Mouse (Mus musculus): ENCODE results near the gene Ddx39b. TPM values are rescaled to one million over a fixed set of nuclear protein-coding genes. Genes with fewer than 3 reads are reported as not detected.

The Ddx39b gene
- polyA plus RNA-seq, 1 experiment = 338 TPM

DNA sequence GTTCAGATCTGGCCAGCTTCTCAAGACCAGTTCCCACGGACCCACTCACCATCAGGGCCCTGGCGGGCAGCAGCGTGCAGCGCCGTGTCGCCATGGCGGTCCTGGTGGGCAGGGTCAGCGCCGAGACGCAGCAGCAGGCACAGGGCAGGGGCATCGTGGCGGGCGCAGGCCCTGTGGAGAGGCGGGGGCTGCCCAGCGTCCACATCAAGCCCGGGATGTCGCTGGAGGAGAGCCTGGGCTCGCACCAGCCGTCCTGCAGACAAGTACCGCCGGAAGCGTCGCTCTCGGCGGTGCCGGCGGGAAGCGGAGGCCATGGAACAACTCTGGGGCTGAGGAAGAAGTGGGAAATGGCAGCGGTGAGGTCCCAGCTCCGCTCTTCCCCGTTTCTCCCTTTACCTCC, 6.6 kb upstream of the Ddx39b start:
- TF ChIP-seq GATA1 (IDR thresholded peaks at IDR 0.05; ENCODE audit: low read length) = no peak

DNA sequence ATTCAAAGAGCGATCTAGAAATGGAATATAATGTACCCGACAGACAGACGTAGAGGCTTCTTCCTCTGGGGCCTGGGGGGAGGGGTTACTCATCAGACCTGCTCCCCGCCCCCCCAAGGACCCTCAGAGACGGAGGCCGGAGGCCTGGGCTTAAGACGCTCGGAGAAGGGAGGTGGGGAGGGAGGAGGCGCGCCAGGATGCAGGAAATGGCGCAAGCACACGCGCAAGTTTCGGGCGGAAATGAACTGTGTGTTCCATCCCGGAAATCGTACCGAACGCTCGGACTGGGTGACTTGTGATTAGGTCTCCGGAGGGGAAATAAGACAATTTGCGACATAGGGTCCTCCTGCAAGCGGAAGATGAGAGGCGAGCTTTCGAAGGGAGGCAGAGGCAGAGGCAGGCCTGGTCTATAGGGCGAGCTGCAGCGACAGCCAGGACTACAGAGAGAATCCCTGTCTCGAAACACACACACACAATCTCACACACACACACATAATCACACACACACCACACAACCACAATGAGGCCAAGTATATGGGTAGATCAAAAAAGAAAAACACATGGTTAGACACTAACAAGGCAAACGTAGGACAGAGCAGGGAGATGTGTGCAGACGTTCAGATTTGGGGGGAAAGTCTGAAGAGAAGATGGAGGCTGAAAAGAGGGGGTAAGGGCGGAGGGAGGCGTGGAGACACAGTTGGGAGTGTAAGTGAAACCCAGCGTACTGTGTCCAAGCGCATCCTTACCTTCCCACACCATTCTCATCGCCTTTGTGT, 5.7 kb upstream of the Ddx39b start, which contains the start of gene Nfkbil1:
Gene Nfkbil1, minus strand, starts transcription at position 179 of the 776 bp plus-strand sequence.
- no peak for TF ChIP-seq GATA1 (IDR thresholded peaks at IDR 0.05; ENCODE audit: low read length)

DNA sequence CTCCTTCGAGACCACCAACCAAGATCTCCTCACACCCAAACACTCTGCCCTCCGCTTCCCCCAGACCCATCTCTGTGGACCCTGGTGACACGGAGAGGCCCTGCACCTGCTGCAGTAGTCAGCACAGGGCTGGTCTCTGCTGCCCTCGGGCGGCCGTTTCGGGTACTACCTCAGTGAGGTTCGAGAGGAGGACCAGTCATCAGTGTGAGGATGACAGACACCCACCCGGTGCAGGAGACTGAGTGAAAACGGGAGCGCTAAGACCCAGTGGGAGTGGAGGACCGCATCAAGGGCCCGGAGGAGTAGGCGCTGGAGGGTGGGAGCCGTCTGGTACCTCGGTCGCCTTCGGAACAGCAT, 5.2 kb upstream of the Ddx39b start:
- no peak for TF ChIP-seq GATA1 (IDR thresholded peaks at IDR 0.05; ENCODE audit: low read length)

DNA sequence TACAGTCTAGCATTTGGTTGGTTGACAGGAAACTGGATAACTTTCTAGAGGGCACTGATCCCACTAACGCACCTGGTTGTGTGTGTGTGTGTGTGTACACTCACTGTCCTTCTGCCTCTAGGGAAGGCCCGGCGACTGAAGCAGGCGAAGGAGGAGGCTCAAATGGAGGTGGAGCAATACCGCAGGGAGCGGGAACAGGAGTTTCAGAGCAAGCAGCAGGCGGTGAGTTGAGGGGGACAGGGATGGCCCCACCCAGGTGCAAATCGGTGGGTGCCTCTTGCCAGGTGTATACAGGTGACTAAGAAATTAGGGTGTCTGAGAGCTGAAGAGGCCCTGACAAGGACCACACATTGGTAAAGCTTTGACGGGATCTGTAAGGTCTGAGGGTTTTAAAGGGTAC, 4.5 kb upstream of the Ddx39b start:
- no peak for TF ChIP-seq GATA1 (IDR thresholded peaks at IDR 0.05; ENCODE audit: low read length)

DNA sequence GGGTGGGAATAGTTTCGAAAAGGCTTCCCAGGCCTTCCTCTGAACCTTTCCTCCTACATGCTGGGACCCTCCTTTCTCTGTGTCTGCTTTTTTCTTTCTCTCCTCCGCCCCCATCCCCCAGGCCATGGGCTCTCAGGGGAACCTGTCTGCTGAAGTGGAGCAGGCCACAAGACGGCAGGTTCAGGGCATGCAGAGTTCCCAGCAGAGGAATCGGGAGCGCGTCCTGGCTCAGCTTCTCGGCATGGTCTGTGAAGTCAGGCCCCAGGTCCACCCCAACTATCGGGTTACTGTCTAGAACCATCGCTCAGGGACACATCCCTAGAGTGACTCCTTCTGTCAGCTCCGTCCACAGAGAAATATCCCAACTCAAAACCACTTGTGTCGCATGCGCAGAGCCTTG, 4.0 kb upstream of the Ddx39b start:
- TF ChIP-seq GATA1 (IDR thresholded peaks at IDR 0.05; ENCODE audit: low read length) = no peak

DNA sequence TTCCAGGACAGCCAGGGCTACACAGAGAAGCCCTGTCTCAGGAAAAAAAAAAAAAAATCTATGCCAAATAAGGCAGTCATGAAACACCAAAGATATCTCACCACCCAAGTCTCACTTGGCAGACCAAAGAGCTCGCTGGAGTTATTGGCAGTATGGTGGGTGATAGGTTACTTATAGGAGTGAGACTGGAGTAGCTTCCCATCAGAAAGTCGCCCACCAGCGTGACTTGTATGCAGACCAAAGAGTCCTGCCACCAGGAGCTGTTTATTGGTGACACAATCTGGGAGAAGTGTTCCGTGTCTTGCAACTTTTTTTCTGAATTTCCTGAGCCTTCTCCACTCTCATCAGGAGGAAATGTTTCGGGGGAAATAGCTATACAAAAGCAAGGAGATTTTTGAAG, 1.8 kb upstream of the Ddx39b start:
- TF ChIP-seq GATA1 (IDR thresholded peaks at IDR 0.05; ENCODE audit: low read length) = no peak

DNA sequence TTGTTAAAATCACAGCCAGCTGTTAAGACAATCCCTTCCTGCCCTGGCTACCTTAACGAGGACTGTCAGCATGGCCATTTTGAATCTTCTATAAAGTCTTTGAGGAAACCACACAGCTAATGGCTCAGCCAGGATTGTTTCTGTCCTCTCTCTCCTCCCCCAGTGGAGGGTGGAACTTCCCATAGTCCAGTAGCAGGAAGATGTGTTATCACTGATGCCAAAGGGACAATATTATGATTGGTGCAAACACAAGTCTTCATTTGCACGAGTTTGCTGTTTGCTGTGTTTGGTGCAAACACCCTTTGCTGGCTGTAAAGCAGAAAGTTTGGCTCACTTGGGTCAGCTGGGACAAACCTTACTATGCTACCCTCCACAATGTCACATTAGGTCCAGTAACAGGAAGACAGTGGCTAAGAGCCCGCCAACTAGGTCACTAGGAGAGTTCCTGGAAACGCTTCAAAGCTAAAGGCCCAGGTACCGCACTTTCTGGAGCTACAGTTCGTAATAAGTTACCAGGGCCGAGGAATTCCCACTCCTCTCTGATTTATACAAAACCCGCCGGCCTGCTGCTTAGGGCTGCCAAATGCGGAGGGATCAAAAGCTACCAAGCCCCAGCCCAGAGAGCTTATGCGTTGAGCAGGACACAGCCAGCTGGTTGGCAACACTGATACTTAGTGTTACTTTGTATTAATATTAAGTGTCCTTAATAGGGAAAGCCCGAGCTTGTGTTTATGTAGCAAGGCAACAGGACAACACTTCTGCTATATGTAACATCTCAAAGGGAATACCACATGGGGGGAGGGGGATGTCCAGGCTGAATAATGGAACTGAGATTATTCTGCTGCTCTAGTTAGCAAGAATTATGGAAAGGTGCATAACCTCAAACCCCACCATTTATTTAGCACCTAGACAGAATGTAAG, 902 bp upstream of the Ddx39b start:
- no peak for TF ChIP-seq GATA1 (IDR thresholded peaks at IDR 0.05; ENCODE audit: low read length)

DNA sequence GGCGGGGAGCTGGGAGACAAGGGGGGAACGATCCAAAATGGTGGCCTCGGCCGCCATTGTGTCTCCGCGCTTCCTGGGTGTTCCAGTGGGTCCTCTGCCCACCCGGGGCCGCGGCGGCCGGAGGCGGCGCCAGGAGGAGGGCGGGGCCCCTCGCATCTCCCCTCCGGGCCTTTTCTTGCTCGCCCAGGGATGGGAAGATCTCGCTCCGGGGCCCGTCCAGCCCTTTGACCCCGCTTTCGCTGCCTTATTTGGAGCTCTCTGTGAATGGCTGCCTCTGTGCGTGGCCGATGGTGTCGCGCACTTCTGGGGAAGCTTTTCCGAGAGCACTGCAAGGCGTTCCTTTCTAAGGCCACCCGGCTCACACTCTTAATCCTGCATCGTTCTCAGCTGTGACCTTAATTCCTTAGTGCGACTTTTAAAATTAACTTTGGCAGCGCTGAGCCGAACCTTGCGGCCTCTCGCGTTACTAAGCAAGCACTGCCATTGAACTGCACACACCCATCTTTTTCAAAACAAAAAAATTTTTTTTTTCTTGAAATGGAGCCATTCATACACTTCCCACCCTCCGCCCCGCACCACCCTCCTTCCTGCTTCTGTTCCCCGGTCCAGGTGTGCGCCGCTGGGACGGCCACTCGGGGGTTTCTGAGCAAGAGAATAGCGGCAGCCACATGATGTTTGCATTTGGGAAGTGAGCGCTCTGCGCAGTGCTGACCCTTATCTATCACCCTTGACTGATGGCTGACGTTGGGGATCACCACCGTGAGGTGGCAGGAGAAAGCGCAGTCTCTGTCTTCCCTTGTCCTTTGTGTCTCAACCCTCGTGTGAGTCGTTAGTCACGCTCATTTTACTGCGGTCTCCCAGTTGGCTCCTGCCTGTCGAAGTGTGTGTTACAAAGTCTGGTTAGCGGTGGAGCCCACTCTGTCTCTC, 732 bp downstream of the Ddx39b start:
- no peak for TF ChIP-seq GATA1 (IDR thresholded peaks at IDR 0.05; ENCODE audit: low read length)

DNA sequence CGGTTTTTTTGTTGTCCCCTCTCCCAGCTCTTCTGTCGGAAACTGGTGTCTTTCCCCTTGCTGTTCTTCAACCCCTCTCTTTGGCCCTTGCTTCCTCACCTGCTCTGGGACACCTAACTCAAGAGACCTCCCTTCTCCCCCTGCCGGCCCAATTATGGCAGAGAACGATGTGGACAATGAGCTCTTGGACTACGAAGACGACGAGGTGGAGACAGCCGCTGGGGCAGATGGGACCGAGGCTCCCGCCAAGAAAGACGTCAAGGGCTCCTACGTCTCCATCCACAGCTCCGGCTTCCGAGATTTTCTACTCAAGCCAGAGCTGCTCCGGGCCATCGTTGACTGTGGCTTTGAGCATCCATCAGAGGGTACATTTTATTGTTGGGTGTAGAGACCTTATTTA, 1.5 kb downstream of the Ddx39b start:
- no peak for TF ChIP-seq GATA1 (IDR thresholded peaks at IDR 0.05; ENCODE audit: low read length)

DNA sequence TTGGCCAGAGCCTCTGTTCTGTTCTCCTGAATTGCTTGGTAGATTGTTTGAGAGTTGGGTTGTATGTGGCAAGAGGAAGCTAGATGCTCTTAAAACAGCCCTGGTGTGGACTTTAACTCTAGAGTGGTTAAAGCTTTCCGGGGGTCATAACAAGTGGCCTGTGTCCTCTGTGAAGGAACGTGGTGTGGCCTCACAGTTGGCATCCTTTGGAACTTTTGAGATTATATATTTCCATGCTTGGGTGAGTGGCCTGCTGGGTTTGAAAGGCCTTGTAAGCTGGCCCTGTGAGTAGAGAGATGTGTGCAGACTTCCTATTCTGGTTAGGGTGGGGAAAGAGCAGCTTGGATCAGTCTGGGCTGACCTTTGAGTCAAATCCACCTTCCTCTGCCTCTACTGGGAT, 3.5 kb downstream of the Ddx39b start:
- no peak for TF ChIP-seq GATA1 (IDR thresholded peaks at IDR 0.05; ENCODE audit: low read length)

DNA sequence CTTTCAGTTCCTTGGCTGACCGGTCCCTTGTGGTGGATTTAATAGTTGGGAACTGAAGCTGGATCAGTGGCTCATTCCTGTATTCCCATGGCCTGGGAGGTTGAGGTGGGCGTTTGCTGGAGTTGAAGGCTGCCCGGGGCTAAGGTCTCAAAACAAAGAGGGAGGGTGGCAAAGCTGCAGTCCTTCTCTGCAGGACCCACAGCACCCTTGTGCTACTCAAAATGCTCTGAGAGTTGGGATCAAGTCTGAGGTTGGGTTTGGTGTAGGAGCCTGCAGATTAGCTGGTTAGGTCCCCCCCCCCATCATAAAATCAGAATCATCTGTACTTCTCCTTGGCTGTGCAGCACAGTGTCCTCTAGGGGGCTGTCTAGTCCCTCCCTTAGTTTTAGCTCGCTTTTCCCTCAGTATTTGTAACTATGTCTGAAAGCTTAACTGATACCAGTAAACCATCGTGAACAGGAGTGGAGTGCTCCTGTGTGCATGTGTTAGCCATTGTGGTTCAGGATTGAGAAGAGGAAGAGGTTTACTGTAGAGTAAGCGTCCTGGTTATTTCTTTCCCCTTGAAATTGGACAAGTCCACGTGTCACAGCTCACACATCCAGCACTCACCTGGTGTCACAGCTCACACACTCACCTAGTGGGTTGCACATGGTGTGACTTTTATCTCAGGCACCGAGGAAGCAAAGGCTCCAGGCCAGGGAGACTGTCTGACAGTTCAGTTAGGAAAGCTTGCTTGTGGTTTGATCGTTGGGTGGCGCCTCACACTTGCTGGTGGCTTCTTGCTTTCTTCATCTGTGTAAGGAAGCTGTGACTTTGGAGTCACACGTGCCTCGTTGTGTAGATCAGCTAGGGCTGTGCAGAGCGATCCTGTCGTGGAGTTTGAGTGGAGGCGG, 4.4 kb downstream of the Ddx39b start:
- TF ChIP-seq GATA1 (IDR thresholded peaks at IDR 0.05; ENCODE audit: low read length) = no peak

DNA sequence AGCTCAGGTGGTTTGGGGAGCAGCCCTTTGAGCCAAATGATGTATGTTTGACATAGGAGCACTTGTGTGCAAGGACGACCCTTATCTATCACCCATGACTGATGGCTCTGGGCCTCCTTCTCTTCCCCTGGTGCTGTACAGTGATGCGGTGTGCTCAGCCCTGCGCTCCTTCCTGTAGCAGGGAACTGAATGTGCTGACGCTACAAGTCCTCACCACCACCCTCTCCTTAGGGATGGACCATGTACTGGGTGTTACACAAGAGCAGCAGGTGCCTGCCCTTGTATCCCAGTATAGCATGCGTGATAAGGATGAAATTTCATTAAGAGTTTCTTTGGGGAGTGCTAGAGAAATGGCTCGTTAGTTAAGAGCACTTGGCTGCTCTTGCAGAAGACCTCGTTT, 5.6 kb downstream of the Ddx39b start:
- no peak for TF ChIP-seq GATA1 (IDR thresholded peaks at IDR 0.05; ENCODE audit: low read length)

DNA sequence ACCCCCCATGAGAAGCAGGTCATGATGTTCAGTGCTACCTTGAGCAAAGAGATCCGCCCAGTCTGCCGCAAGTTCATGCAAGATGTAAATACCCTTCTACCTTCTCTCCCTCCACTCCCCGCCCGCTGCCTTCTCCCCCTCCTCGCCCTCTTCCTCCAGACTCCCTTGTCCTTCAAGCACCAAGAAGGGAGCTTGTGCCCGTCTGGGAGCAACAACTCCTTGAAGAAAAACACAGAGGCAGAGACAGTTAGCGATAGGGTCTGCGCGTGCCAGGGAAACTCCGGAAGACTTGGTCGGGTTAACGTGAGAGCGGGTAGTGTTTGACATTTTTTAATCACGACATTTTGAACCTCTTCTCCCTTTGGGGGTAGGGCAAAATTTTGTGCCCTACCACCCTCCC, 7.4 kb downstream of the Ddx39b start:
- TF ChIP-seq GATA1 (IDR thresholded peaks at IDR 0.05; ENCODE audit: low read length) = no peak

DNA sequence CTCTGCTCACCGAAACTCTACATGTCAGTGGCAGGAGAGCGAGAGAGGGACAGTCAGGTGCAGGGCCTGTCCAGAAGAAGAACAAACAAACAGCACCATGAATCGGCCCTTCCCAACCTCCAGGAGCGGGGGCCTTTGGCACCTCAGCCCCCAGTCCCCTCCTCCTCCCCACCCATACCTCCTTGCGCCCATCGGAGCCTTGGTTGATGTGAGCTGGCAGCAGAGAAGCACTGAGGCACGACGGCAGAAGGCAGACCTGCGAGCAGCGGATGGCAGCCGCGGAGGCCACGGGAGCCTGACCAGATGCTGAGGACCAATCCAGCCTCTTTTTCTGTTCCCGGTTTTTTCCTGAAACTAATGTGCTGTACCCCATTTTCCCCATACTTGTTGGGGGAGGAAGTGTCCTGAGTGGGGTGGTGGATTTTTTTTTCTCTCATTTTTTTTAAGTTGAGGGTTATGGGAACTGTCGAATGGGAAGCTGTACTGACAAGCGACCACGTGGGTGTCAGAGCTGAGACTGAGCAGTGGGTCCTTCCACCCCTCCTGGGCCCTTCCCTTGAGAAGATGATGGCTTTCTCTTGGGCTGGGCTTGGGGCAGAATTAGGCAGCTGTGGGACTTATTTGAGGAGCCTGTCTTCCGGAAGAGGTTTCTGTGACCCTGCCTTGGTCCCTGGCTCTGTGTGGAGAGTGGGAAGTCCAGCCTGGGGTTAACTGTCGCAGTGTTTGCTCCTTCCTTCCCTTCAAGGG, 8.1 kb downstream of the Ddx39b start:
- TF ChIP-seq GATA1 (IDR thresholded peaks at IDR 0.05; ENCODE audit: low read length) = no peak
